Mouse (Mus musculus) small intestine, adult 2 months (tissue): ENCODE results near the gene Trcg1.

Source experiments
- CTCF ChIP-seq: fragments of 200-500 bp; IDR thresholded peaks from 2 replicates; pipeline ENCODE4 v1.5.1; 2012; ENCODE audit warnings: low read depth, mild to moderate bottlenecking, control low read depth, inconsistent platforms, low read length, moderate library complexity, mixed read lengths; ENCODE audit not compliant: insufficient replicate concordance, insufficient read length; ENCODE audit errors: extremely low read depth
- POLR2A ChIP-seq: fragments of 200-500 bp; IDR thresholded peaks from 2 replicates; pipeline ENCODE4 v1.6.1; 2012; ENCODE audit warnings: low read depth, mild to moderate bottlenecking, control low read depth, inconsistent platforms, low read length, moderate library complexity

DNA sequence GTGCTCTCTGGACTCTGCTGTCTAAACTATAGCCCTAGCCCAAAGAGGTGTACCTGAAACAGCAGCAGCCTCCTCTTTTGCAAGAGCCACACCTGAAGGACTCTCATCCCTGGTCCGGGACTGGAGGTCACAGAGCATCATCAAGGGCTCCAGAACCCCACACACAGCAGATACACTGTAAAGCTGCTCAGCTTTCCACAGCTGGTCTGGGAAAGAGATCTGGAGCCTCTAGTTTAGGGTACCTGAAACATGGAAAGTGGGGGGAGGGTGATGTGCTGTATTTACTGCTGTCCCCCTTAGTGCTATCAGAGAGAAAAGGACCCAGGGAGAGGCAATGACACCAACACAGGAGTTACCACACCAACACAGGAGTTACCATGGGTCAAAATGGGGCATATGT is 16.8 kb upstream of the Trcg1 start:
- no peak for TF ChIP-seq CTCF
- TF ChIP-seq POLR2A, result no peak
